Mouse (Mus musculus): ENCODE measurements around the gene Kifc5b. TPM values are rescaled to one million over a fixed set of nuclear protein-coding genes. Genes with fewer than 3 reads are reported as not detected.

Gene Kifc5b
- polyA plus RNA-seq, 1 experiment from 2014 or later = 5.4 TPM

DNA sequence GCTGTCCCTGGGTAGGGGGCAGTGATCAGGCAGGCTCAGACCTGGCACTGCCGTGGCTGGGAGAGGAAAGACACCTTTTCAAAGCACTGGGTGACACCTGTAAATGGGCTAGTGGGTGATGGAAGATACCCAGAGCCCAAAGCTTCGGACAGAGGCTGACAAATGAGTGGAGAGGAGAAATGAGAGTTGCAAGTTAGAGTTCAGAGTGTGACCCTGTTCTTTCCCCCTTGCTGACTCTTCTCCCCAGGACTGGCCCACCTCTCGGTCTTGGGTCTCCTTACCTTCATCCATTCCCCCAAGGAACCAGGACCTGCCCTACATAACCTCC is 23.0 kb downstream of the Kifc5b start:
- ATAC-seq (ENCODE audit: low FRiP score) = peak; percentile 12; the same call in 1 of the 2 replicates
- WGBS = 0% methylated on average over 3 of the region's 3 CpGs
- H3K9ac ChIP-seq = peak overlapping the region; percentile 63
- no peaks in the 10 kb centered on the region for H3K27me3 ChIP-seq
- peak overlapping the region; percentile 49 for H3K4me3 ChIP-seq
- peaks cover 21% of the 10 kb centered on the region for H3K36me3 ChIP-seq
- H3K4me1 ChIP-seq = peaks cover 46% of the 10 kb centered on the region
- peak overlapping the region; percentile 98 for H3K27ac ChIP-seq
- H3K4me2 ChIP-seq (replicated peaks) = peak overlapping the region; percentile 82
- H3K9me3 ChIP-seq (replicated peaks) = no peaks in the 10 kb centered on the region

DNA sequence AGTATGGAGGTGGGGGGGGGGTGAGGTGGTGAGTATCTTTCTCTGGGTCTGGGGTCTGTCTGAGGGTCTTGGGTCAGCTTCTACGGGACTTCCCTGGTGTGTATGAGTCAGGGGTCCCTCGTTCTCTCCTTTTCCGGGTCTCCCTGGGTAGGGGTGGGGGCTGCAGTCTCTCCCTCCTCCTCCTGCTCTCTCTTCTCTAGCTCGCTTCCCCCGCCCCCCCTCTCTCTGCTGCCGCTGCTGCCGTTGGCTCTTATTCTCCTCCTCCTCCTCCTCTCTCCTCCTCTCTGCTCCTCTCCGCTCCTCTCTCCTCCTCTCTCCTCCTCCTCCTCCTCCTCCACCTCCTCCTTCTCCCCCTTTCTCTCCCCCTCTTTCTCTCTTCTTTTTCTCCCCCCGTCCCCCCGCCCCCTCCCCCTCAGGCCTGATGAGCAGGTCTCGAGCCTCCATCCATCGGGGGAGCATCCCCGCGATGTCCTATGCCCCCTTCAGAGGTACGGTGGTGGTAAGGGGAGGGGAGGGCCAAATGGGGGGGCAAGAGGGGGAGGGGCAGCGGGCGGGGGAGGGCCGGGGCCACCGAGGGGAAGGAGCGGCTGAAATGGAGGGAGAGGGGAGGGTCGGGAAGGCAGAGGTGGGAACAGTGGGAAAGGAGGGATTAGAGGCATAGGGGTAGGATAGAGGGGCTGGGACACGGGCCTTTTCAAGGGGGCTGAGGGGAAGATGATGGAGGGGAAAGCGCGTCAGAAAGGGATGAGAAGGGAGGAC is 24.3 kb downstream of the Kifc5b start, which contains the start of gene Syngap1:
TSS of gene Syngap1 (plus strand) at position 223 of the 759 bp plus-strand sequence.
- peak within 1 kb of the TSS; percentile 56 for H3K4me3 ChIP-seq
- peak within 1 kb of the TSS; percentile 82 for H3K4me2 ChIP-seq (replicated peaks)
- H3K27me3 ChIP-seq = no peaks in the 10 kb centered on the region
- peak within 1 kb of the TSS; percentile 98 for H3K27ac ChIP-seq
- peaks cover 10% of the 10 kb centered on the region; the same call in 1 of the 2 replicates for H3K36me3 ChIP-seq
- H3K9me3 ChIP-seq (replicated peaks) = no peaks in the 10 kb centered on the region
- WGBS = under 1% methylated on average over 18 of the region's 24 CpGs
- peak within 1 kb of the TSS; percentile 88 for H3K9ac ChIP-seq
- peaks cover 55% of the 10 kb centered on the region for H3K4me1 ChIP-seq
- ATAC-seq (ENCODE audit: low FRiP score) = no peak

DNA sequence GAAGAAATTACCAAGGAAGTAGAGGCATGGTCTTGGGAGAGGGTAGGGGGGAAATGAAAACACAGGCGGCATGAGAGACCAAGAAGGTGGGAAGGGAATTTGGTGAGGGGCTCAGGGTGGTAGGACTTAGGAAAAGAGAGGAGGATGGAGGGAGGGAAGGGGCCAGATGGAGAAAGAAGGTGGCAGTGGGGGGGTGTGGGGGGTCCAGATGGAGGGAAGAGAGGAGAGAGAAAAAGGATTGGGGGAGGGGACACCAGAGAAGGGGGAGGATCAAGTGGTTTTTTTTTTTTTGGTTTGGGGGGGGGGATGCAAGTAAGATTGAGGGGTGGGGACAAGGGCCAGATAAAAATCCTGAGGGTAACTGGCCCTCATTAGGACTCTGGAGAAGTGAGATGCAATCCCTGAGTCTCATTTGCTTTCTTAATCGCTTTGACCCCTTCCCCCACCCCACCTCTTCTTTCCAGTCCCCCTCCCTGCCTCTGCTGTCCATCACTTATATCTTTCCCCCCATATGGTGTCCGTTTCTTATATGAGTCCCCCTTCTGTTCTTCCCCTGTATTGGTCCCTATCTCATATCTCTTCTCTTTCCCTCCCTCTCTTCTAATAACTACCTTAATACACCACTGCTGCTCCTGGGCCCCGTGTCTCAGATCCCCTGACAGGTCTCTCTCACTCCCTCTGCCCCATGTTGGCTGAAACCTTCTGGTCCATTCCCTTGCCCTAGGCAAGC is 25.1 kb downstream of the Kifc5b start:
- H3K4me3 ChIP-seq = peak overlapping the region; percentile 56
- WGBS = 2% methylated on average over 4 of the region's 4 CpGs
- no peaks in the 10 kb centered on the region for H3K27me3 ChIP-seq
- 0 out of 2 replicates have a peak, but pooled peaks cover 3% of the 10 kb centered on the region for H3K36me3 ChIP-seq
- ATAC-seq (ENCODE audit: low FRiP score) = no peak
- H3K27ac ChIP-seq = peak overlapping the region; percentile 98
- peaks cover 63% of the 10 kb centered on the region for H3K4me1 ChIP-seq
- H3K9ac ChIP-seq = peak overlapping the region; percentile 88
- H3K9me3 ChIP-seq (replicated peaks) = no peaks in the 10 kb centered on the region
- H3K4me2 ChIP-seq (replicated peaks) = peak overlapping the region; percentile 82

DNA sequence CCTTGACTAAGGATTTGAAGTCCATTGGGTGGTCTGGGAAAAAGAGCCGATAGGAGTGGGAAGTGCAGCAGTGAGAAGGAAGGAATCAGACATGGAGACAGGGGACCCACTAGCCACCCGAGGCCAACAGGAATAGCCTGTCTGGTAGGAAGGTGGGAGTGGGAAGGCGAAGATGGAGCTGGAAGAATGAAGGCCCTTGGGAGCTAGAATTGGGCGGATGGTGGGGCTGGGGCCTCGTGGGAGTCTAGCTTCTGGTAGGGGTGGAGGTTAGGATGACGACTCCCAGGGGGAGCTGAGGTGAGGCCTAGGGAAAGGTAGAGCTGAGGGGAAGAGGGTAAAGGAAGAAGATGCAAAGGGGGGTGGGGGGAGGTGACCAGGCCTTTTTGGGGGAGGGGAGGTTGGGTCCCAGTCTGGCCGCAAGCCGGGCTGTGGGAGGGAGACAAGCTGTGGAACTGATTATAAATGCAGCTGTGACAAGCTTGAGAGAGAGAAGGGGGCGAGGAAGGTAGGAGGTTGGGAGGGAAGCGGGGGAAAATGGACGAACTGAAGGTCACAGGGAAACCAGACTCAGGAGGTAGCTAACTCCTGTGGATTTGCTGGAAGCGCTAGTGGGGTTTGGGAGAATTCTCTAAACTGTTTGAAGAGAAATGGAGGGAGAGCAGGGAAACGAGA is 29.1 kb downstream of the Kifc5b start:
- H3K9me3 ChIP-seq (replicated peaks) = no peaks in the 10 kb centered on the region
- no peaks in the 10 kb centered on the region for H3K36me3 ChIP-seq
- H3K4me1 ChIP-seq = peaks cover 72% of the 10 kb centered on the region
- no peak for ATAC-seq (ENCODE audit: low FRiP score)
- H3K4me3 ChIP-seq = peak overlapping the region; percentile 39
- H3K27ac ChIP-seq = peak overlapping the region; percentile 81
- 20% methylated on average over 13 of the region's 13 CpGs for WGBS
- H3K27me3 ChIP-seq = no peaks in the 10 kb centered on the region
- H3K4me2 ChIP-seq (replicated peaks) = peak overlapping the region; percentile 82
- peak overlapping the region; percentile 73 for H3K9ac ChIP-seq

DNA sequence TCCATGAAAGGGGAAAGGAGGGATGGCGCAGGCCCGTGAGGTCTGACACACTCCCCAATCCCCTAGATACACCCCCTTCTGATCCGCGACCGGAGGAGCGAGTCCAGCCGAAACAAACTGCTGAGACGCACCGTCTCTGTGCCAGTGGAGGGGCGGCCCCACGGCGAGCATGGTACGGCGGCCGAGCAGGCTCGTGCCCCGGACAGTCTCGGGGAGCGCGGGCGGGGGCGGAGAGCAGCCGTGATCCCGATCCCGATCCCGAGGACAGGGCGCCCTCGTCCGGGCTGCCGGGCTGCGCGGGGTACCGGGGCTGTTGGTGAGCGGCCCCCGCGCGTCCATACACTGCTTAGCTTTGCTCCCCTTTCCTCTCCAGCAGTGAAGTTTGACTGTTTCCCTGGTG is 29.7 kb downstream of the Kifc5b start:
- Histone ChIP-seq H3K36me3 (no peaks in the 10 kb centered on the region), H3K9ac (peak overlapping the region; percentile 73), H3K4me1 (peaks cover 72% of the 10 kb centered on the region), H3K27me3 (no peaks in the 10 kb centered on the region), H3K9me3 (replicated peaks) (no peaks in the 10 kb centered on the region), H3K4me2 (replicated peaks) (peak overlapping the region; percentile 82), H3K27ac (peak overlapping the region; percentile 81), H3K4me3 (peak overlapping the region; percentile 39)
- peak; percentile 17 for ATAC-seq (ENCODE audit: low FRiP score)
- under 1% methylated on average over 33 of the region's 37 CpGs for WGBS

DNA sequence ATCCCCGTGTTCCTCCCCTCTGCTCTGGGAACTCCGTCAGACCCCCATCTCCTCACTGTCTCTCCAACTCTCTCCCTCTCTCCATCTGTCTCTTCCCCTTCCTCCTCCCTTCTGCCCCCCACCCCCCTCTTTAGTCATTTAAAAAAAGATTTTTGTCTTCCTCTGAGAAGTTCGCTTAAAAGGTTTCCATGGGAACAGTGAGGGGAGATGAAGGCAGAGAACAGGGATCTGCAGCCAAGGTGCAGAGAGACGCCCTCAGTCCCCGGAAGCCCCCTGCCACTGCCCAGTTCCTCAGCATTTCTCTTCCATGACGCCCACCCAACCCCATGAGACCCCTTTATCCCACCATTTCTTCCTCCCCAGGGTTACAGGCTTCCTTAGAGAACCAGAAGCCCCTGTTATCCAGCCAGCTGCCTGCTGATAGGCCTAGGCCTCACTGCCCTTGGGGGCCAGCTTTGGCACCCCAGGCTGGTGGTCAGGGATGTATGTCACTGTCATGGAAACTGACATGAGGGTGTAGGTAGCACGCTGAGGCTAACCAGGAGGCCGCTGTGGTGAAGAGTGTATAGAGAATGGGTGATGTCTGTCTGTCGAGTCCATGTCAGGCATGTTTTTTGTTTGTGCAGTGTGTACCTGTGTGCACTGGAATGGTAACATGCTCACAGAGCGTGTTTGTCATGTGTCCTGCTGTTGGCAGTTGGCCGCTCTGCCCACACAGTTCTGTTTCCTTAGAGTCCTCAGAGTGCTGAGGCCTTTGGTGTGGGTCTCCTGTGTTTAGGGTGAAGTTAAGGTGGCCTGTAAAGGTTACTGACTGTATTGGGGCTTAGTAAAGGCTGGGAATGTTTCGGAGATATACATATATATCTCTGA is 30.6 kb downstream of the Kifc5b start:
- peak overlapping the region; percentile 81 for H3K27ac ChIP-seq
- H3K4me3 ChIP-seq = peak overlapping the region; percentile 39
- H3K27me3 ChIP-seq = no peaks in the 10 kb centered on the region
- H3K4me2 ChIP-seq (replicated peaks) = peak overlapping the region; percentile 82
- 26% methylated on average over 12 of the region's 12 CpGs for WGBS
- H3K9ac ChIP-seq = peak overlapping the region; percentile 73
- no peaks in the 10 kb centered on the region for H3K36me3 ChIP-seq
- no peak for ATAC-seq (ENCODE audit: low FRiP score)
- H3K4me1 ChIP-seq = peaks cover 72% of the 10 kb centered on the region
- no peaks in the 10 kb centered on the region for H3K9me3 ChIP-seq (replicated peaks)

DNA sequence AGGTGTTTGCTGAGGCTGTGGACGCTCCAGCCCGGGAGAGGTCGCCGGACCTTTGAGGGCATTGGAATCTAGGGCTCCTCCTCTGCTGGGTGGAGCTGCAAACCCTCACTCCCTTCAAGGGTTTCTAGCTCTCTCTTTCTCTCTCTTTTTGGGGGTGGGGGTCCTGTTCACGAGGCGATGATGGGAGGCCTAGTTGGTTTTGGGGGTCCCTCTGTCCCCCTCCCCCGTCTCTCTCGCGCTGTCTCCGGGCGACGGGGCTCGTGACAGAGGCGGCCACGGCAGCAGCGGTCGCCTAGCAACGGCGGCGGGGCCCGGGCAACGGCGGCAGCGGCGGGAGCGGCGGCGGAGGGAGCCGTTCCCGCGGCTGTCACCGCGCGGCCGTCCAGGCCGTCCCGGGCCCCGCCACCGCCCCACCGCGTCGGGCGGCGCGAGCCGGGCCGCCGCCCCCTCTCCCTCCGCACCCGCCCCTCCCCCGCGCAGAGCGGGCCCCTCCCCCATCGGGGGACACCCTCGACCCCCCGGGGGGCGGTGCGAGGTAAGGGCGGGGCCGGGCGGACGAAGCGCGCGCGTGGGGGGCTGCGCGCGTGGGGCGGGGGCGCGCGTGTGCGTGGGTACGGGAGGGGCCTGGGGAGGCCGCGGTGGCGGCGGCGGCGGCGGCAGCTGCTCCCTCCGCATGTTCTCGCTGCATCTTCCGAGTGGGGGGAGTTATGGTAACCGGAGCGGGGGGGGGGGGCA is 31.6 kb downstream of the Kifc5b start:
- 0% methylated on average over 36 of the region's 87 CpGs for WGBS
- no peak for ATAC-seq (ENCODE audit: low FRiP score)
- H3K4me1 ChIP-seq = peaks cover 76% of the 10 kb centered on the region
- H3K9ac ChIP-seq = peak overlapping the region; percentile 97
- peak overlapping the region; percentile 87 for H3K4me3 ChIP-seq
- peak overlapping the region; percentile 95 for H3K27ac ChIP-seq
- no peaks in the 10 kb centered on the region for H3K36me3 ChIP-seq
- no peaks in the 10 kb centered on the region for H3K9me3 ChIP-seq (replicated peaks)
- no peaks in the 10 kb centered on the region for H3K27me3 ChIP-seq
- H3K4me2 ChIP-seq (replicated peaks) = peak overlapping the region; percentile 99

DNA sequence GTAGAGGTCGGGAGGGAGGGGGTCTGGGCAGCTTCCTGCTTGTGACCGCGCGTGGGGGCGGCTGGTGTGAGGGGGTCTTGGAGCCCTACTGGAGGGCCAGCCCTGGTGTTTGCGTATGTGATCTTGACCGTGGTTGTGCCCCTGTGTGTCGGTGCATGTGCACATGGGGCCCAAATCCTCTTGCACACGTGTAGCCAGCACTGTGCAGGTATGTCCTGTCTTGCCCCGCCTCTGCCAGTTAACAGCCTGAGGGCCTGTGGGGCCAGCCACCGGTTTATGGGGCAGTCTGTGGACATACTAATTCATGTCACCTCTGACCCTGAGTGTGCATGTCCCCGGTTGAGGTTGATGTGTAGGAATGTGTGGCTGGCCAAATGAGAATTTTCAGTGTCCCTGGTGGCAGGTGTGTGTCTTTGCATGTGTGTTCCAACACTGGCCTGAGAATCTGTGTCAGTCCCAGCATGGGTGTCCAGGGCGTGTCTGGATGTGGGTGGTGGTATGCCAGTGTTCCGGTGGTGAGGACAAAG is 32.2 kb downstream of the Kifc5b start:
- 10% methylated on average over 11 of the region's 14 CpGs for WGBS
- no peaks in the 10 kb centered on the region for H3K36me3 ChIP-seq
- no peaks in the 10 kb centered on the region for H3K27me3 ChIP-seq
- peak overlapping the region; percentile 99 for H3K4me2 ChIP-seq (replicated peaks)
- no peaks in the 10 kb centered on the region for H3K9me3 ChIP-seq (replicated peaks)
- peak overlapping the region; percentile 97 for H3K9ac ChIP-seq
- H3K27ac ChIP-seq = peak overlapping the region; percentile 95
- no peak for ATAC-seq (ENCODE audit: low FRiP score)
- peak overlapping the region; percentile 87 for H3K4me3 ChIP-seq
- peaks cover 83% of the 10 kb centered on the region for H3K4me1 ChIP-seq

DNA sequence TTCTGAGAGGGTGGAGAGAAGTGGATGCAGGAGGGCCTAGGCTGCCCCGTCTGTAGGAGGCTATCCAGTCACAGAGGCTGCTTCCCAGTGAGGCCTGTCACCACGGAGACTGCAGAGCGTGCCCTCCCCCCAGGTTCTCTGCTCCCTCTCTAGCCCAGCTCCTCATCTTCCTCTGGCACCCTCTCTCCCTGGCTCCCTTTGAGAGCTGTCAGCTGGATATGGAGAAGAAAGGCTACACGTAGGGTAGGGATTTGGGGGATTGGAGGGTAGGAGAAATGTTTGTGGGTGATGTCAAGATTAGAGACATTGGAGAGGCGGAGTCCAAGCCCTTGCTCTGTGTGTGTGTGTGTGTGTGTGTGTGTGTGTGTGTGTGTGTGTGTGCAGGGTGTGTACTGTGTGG is 33.0 kb downstream of the Kifc5b start:
- H3K27me3 ChIP-seq = no peaks in the 10 kb centered on the region
- peak overlapping the region; percentile 97 for H3K9ac ChIP-seq
- peaks cover 4% of the 10 kb centered on the region for H3K36me3 ChIP-seq
- H3K4me1 ChIP-seq = peaks cover 87% of the 10 kb centered on the region
- 40% methylated on average over 5 of the region's 5 CpGs for WGBS
- ATAC-seq (ENCODE audit: low FRiP score) = no peak
- H3K4me2 ChIP-seq (replicated peaks) = peak overlapping the region; percentile 99
- H3K4me3 ChIP-seq = peak overlapping the region; percentile 87
- H3K9me3 ChIP-seq (replicated peaks) = no peaks in the 10 kb centered on the region
- peak overlapping the region; percentile 95 for H3K27ac ChIP-seq

DNA sequence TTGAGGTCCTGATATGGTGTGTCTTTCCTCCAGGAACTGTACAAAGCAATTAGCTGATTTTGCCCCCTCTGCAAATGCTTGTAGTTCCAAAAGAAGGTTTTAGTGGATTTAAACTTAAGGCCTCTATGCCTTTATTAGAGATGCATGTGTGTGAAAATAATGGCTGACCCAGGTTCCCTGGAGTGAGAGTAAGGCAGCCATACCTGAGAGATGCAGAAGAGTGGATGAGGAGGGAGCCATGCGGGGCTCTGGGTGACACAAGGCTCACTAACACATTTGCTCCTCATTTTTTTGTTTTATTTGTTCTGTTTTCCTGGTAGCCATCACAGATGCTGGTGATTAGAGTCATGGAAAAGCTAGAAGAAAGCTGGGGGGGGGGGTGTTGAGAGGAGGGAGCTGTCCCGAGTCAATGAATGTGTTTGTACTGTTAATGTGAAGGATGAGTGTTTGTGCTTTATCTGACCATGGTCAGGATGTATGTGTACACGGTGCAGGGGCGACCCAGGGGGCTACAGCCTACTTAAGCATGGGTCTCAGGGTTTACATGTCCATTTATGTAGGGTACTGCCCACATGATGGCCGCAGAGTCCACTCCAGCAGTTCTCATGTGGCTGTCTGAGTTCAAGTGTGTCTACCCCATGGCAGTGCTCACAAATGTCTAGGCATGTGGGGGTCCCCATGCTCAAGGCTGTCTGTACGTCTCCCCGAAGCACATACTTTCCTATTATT is 33.8 kb downstream of the Kifc5b start:
- Histone ChIP-seq H3K9me3 (replicated peaks) (no peaks in the 10 kb centered on the region), H3K4me1 (peaks cover 85% of the 10 kb centered on the region), H3K9ac (peak overlapping the region; percentile 97), H3K4me2 (replicated peaks) (peak overlapping the region; percentile 99), H3K27me3 (no peaks in the 10 kb centered on the region), H3K36me3 (peaks cover 12% of the 10 kb centered on the region), H3K27ac (peak overlapping the region; percentile 95), H3K4me3 (peak overlapping the region; percentile 41)
- ATAC-seq (ENCODE audit: low FRiP score) = no peak
- WGBS = 29% methylated on average over 7 of the region's 7 CpGs

Data from hindbrain, embryonic 12.5 days (tissue).